Mouse (Mus musculus): ENCODE data around the gene Nrsn2.
A peak's percentile ranks its signal among the peaks of the same experiment; 100 is the strongest.

DNA sequence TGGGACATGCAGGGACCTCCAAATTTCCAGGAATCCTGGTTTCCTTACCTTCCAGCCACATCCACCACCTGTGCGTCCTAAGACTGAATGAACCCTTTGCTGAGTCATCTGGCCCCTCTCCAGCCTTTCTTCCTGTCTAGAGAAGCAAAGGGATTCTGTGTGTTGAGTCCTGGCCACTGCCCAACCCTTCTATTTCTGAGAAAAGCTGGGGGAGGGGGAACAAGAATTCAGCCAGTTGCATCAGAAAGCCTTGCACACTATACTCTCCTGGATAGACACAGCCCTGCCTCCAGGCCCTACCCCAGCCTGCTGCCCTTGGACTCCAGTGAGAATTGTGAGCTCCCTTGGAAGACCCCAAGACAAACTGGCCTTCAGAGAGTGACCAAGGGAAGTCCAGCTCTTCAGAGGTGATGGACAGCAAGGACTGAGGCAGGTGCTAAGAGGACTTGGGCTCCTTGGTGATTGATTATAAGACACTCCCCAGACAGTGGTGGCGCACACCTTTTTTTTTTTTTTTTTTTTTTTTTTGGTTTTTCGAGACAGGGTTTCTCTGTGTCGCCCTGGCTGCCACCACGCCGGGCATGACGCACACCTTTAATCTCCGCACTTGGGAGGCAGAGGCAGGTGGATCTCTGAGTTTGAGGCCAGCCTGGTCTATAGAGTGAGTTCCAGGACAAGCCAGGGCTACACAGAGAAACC lies 26.4 kb downstream of the Nrsn2 start:
- no peak for TF ChIP-seq CTCF (IDR thresholded peaks at IDR 0.05; ENCODE audit: low read depth)
- TF ChIP-seq EP300 (IDR thresholded peaks at IDR 0.05; ENCODE audit: low read depth) = 0 out of 2 replicates have a peak, but pooled peaks have one; percentile 40

All from liver, postnatal 0 days (tissue).